Mouse (Mus musculus): ENCODE results near the gene Gfm1. TPM values are rescaled to one million over a fixed set of nuclear protein-coding genes. Genes with fewer than 3 reads are reported as not detected.

Gfm1 gene
- total and polyA plus RNA-seq, 3 experiments, result 47.0 to 98.9 (median 74.9) TPM

DNA sequence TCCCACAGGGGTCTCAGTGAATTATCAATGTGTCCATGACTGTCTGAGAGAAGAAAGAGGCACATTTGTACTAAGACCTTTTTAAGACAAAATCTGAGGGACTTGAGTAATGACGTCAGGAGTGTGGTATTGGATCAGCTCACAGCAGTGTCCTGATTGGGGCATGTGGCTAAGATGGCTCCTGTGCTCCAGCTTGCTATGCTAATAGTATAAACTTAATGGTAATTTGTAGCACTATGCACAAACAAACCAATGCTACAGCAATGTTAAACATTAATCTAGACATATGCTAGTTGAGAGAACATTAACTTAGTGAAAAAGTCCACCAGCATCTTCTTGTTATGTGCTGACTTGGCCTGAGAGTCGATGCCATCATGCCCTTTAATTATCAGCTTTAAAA lies 55.3 kb downstream of the Gfm1 start:
- DNase-seq (ENCODE audit: extremely low read depth), result no peak
- H3K79me2 ChIP-seq (replicated peaks; ENCODE audit: control insufficient read depth, extremely low read depth, insufficient read depth, poor library complexity, severe bottlenecking), result no peaks in the 10 kb centered on the region
- H3K4me1 ChIP-seq (ENCODE audit: control insufficient read depth in 1 of 2, insufficient read depth in 2 of 2), result no peaks in the 10 kb centered on the region
- dilution Hi-C loops (cut with MboI; ENCODE audit: extremely low pct_ligation_motif_present, extremely low pct_unique_long_range_greater_than_20kb, low sequenced_read_pairs), result no loop called here
- TF ChIP-seq ZMIZ1 (IDR thresholded peaks at IDR 0.05; ENCODE audit: low read depth, low read length) (no peak), ELF1 (IDR thresholded peaks at IDR 0.05; ENCODE audit: low read depth, low read length) (no peak), MAZ (IDR thresholded peaks at IDR 0.05; ENCODE audit: low read depth, low read length) (no peak), MAX (IDR thresholded peaks at IDR 0.05; ENCODE audit: low read length) (no peak), POLR2AphosphoS2 (IDR thresholded peaks at IDR 0.05; ENCODE audit: low read depth, low read length) (no peak), SIN3A (IDR thresholded peaks at IDR 0.05; ENCODE audit: low read length) (no peak), JUN (IDR thresholded peaks at IDR 0.05; ENCODE audit: insufficient read depth, low read depth, low read length) (no peak), CHD1 (IDR thresholded peaks at IDR 0.05; ENCODE audit: low read depth, low read length) (no peak), MAFK (IDR thresholded peaks at IDR 0.05; ENCODE audit: insufficient replicate concordance, low read length) (no peak), MYC (IDR thresholded peaks at IDR 0.05; ENCODE audit: low read depth, low read length) (no peak), USF2 (conservative IDR thresholded peaks at IDR 0.05; ENCODE audit: low read depth, low read length) (no peak), MEF2A (IDR thresholded peaks at IDR 0.05; ENCODE audit: borderline replicate concordance, low read depth, low read length) (no peak), GABPA (IDR thresholded peaks at IDR 0.05; ENCODE audit: insufficient replicate concordance, low read depth, low read length) (no peak), ZC3H11A (IDR thresholded peaks at IDR 0.05; ENCODE audit: low read depth, low read length) (no peak), E2F4 (IDR thresholded peaks at IDR 0.05; ENCODE audit: insufficient replicate concordance, low read depth, low read length) (no peak)
- no peak overlapping the region for H3K4me3 ChIP-seq (replicated peaks in 1 of 3; ENCODE audit: low read depth in 2 of 3, low read length in 2 of 3, poor library complexity in 1 of 3)
- no peak overlapping the region for H3K27ac ChIP-seq (ENCODE audit: insufficient read depth, low read depth)
- no peaks in the 10 kb centered on the region for H3K9me3 ChIP-seq (replicated peaks; ENCODE audit: low read length)
- no peak overlapping the region for H3K4me2 ChIP-seq (ENCODE audit: insufficient read depth, low read depth, poor library complexity, severe bottlenecking)
- no peaks in the 10 kb centered on the region for H3K27me3 ChIP-seq (replicated peaks)
- in situ Hi-C loops (cut with MboI; ENCODE audit: low pct_ligation_motif_present, low pct_unique_long_range_greater_than_20kb, low sequenced_read_pairs), result no loop called here
- no peak overlapping the region for H3K9ac ChIP-seq (ENCODE audit: insufficient read depth, low read depth)
- H3K36me3 ChIP-seq (replicated peaks in 1 of 2; ENCODE audit: control insufficient read depth in 1 of 2, insufficient read depth in 1 of 2, low read length in 1 of 2), result peaks cover 0 to 21% of the 10 kb centered on the region in 2 experiments

DNA sequence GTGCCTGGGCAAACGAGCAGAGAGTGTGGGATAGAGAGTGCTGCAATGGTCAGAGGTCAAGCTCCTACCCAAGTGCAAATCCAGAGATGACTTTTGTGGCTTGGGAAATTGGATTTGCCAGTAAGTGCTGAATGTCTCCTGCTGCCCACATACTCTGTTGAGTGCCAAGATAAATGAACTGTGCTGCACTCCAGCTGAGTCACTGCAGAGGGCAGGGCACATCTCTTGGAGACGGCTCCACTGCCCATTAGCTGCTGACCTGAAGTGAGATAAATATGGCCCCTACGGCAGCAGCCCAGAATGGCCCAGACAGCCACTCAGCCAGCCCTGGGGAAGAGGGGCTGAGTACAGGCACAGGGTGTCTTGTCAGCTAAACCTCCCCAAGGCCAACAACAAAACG lies 60.3 kb downstream of the Gfm1 start:
- TF ChIP-seq E2F4 (IDR thresholded peaks at IDR 0.05; ENCODE audit: insufficient replicate concordance, low read depth, low read length) (no peak), USF2 (conservative IDR thresholded peaks at IDR 0.05; ENCODE audit: low read depth, low read length) (no peak), SMC3 (IDR thresholded peaks at IDR 0.05; ENCODE audit: low read depth, low read length) (no peak), POLR2A (IDR thresholded peaks at IDR 0.05; ENCODE audit: low read depth, low read length) (no peak), CTCF (conservative IDR thresholded peaks at IDR 0.05 in 1 of 2, IDR thresholded peaks at IDR 0.05 in 1 of 2; ENCODE audit: low read depth in 2 of 2, low read length in 2 of 2) (no peak), USF1 (IDR thresholded peaks at IDR 0.05; ENCODE audit: low read depth, low read length) (no peak), IRF4 (IDR thresholded peaks at IDR 0.05; ENCODE audit: low read depth, low read length) (no peak)
- Histone ChIP-seq H3K4me3 (replicated peaks in 1 of 3; ENCODE audit: low read depth in 2 of 3, low read length in 2 of 3, poor library complexity in 1 of 3) (no peak overlapping the region), H3K79me2 (replicated peaks; ENCODE audit: control insufficient read depth, extremely low read depth, insufficient read depth, poor library complexity, severe bottlenecking) (no peaks in the 10 kb centered on the region), H3K27ac (ENCODE audit: insufficient read depth, low read depth) (no peak overlapping the region), H3K4me1 (ENCODE audit: control insufficient read depth in 1 of 2, insufficient read depth in 2 of 2) (peaks cover 0 to 14% of the 10 kb centered on the region in 2 experiments; a peak in 2 of 4 replicates), H3K36me3 (replicated peaks in 1 of 2; ENCODE audit: control insufficient read depth in 1 of 2, insufficient read depth in 1 of 2, low read length in 1 of 2) (no peaks in the 10 kb centered on the region), H3K27me3 (replicated peaks) (no peaks in the 10 kb centered on the region), H3K4me2 (ENCODE audit: insufficient read depth, low read depth, poor library complexity, severe bottlenecking) (no peak overlapping the region), H3K9ac (ENCODE audit: insufficient read depth, low read depth) (no peak overlapping the region), H3K9me3 (replicated peaks; ENCODE audit: low read length) (no peaks in the 10 kb centered on the region)
- in situ Hi-C loops (cut with MboI; ENCODE audit: low pct_ligation_motif_present, low pct_unique_long_range_greater_than_20kb, low sequenced_read_pairs) (no loop called here), dilution Hi-C loops (cut with MboI; ENCODE audit: extremely low pct_ligation_motif_present, extremely low pct_unique_long_range_greater_than_20kb, low sequenced_read_pairs) (no loop called here)
- no peak for DNase-seq (ENCODE audit: extremely low read depth)

Measured in CH12.LX (cell line).